Mouse (Mus musculus): ENCODE measurements around the gene Elmo1.

Elmo1 gene

DNA sequence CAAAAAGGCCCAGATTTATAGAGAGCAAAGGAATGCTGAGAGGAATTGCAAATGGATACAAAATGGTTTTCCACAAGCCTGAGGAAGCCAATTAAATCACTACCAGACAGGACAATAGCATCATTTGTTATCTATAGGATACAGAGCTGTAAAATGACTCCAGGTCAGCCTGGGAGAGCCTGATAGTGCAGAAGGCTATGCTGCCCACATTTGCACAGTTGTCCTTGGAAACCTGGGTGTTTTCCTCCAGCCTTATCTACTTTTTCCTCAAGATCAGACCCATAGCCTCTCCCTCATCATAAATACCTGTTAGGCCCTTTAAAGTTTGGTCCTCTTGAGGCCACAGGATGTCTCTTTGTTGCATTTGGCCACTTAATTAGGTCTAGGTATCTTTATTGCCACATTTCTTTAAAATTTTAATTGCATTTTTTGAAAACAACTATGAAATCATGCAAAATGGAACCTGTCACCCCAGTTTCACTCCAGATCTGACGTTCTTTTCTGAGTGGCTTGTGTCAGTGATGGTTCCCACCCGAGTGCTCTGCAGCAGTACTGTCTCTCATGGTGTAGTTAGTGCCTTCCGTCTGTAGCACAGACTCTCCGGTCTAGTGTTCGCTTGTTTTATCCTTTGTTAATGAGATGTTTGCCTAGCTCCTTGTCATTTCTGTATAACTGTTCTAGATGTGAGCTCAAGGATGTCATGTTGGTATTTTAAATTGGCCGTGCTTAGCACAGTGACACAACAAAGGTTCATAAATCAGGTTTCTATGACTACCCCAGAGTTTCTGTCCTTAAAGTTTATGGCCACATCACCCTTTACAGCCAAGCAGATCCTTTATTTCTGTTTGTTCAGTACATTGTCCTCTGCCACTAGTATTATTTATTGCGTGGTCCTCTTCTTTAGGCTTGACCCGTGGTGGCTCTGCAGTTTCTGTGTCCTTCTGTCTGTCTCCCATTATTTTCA, 167.4 kb downstream of the Elmo1 start:
- DNase-seq (ENCODE audit: low read depth, low spot score): no peak

DNA sequence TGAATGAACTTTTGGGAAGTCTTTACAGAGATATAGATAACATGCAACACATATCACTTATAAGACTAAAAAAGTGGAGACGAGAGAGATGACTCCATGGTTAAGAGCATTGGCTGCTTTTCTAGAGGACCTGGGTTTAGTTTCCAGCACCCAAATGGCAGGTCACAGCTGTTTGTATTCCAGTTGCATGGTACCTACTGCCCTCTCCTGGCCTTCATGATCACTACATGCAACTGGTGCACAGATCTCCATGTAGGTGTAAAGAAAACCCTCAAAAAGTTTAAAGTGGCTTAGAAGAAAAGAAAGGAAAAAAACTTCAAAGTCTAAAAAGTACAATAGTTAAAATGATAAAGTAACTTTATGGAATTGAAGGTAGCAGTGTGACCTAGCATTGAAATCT, 172.8 kb downstream of the Elmo1 start:
- DNase-seq (ENCODE audit: low read depth, low spot score): no peak

DNA sequence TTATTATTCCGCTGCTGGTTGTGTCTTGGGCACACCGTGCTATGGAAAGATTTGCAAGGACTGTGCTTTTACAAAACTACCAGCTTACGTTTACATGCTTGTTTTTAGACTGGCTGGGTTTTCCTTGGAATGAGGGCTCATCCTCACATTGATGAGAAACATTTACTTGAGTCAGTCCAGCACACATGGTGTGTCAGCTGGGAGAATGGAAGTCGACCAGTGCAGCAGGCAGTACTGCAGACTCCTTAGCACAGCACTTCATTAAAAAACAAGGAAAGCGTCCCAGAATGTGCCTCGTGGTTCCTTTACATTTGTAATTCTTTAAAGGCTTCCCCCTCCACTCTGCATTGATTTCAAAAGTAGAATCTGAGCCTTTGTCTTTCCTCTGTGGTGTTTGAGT, 179.8 kb downstream of the Elmo1 start:
- no peak for DNase-seq (ENCODE audit: low read depth, low spot score)

DNA sequence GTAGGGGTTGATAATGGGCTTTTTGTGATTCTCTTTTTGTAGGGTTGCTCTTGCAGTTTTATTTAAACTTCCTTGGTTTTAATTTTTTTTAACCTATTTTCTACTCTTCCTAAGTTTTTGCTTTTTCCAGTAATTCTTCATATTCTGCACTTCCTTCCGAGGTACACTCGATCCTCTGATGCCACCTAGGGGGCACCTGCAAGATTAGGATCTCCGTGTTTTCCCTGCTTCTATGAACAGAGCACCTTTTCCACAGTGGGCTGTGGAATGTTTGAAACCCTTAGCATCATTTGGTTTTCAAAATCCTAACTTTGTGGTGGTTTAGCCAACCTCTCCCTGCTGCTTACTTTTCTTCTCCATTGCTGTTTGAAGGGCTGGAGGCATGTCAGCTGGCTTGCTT, 181.4 kb downstream of the Elmo1 start:
- DNase-seq (ENCODE audit: low read depth, low spot score): peak; percentile 64

DNA sequence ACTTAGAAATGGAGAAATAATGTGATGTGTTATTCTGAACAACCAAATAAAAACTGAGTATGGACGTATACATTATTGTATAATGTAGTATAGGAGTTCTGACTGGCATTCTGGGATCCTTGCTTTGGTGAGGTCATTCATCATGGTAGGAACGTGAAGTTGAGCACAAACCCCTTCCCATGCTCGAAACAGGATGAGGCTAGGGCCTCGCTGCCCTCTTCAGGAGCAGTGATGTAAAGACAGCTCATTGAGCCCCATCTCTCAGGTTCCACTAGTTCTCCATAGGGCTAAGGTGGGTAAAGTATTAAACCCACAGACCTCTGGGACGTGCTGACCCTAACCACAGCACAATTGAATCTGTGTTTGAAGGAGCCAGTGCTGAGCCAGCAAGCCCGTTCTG, 182.2 kb downstream of the Elmo1 start:
- peak; percentile 46 for DNase-seq (ENCODE audit: low read depth, low spot score)

DNA sequence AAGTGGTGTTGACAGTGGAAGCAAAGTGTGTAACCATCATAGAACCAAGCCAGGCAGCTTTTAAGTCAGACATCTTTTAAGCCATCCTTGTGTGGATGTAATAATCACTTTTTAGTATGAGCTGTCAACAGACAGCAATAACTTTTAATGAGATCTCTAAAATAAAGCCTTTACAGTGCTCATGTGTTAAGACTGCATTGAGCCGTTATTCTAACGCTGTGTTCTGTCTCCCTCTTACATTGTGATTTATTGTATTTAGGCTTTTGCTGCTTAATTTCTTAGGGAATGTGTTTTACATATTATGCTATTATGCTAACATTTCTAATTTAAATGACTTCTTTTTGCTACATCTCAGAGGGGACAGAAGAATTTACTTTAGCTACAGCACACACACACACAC, 189.5 kb downstream of the Elmo1 start:
- DNase-seq (ENCODE audit: low read depth, low spot score): no peak

DNA sequence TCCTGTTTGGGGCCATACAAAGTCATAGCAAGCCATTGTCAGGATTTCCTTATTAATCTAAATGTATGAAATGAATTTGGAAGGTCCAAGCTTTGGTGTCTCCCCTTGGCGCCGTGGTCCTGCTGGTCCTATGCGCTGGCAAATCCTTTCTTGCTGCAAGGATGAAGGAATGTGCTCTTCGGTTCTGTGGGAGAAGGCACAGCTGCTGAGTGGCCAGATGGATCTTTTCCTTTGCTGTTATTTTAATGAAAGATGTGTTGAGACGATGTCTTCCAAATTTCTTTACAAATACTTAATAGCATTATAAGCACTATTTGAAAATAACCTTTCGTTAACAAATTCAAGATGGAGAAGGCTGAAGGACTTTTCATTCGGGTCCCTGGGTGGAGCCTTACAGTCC, 193.5 kb downstream of the Elmo1 start:
- no peak for DNase-seq (ENCODE audit: low read depth, low spot score)

DNA sequence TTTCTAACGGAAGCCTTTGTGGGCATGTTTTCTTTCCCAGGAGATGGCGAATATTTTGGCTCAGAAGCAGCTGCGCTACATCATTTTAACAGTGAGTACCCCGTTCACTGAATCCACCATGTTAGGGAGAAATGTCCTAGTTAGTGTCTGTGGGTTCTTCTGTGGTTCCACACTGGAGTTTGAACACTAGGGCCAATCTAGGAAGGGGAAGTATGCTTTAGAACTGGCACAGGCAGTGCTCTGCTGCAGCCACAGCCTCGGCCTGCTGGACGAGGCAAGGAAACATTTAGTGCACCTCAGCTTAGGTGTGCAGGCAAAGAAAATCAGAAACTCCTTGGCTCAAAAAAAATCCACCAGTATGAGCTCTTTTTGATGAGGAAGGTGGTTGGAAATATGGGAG, 196.3 kb downstream of the Elmo1 start:
- DNase-seq (ENCODE audit: low read depth, low spot score): no peak

DNA sequence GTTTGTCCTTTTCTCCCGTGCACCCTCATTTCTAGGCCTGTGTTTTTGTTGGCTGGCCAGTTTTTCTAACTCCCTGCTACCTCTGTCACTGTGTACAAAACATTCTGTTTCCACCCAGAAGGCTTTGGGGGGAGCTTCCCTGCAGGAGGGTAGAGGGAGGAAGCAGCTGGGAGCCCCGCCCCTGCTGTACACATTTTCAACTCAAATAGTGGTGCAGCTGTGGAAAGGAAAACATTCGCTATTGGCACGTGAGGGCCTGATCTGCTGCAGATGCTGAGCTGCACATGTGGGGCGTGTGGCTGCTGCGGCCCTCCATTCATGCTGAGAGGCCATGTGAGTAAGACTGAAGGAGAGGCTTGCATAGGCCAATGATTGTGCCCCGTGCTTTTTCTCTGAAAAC, 198.0 kb downstream of the Elmo1 start:
- no peak for DNase-seq (ENCODE audit: low read depth, low spot score)

DNA sequence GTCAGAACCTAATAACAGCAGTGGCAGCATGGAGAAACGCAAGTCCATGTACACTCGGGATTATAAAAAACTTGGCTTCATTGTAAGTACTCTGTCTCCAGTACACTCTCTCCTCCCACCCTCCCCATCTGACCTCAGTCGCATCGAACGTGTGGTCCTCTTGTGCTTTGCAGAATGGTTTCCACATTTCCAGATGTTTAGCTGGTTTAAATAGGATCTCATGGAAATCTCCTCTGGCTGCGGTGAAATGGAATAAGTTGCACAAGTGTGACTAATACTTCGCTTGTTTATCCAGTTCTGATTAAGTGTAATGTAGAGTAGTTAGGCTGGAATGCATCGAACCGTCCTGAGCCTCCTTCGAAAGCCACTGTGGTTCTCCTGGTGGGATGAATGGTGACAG, 200.0 kb downstream of the Elmo1 start:
- peak; percentile 90 for DNase-seq (ENCODE audit: low read depth, low spot score)

DNA sequence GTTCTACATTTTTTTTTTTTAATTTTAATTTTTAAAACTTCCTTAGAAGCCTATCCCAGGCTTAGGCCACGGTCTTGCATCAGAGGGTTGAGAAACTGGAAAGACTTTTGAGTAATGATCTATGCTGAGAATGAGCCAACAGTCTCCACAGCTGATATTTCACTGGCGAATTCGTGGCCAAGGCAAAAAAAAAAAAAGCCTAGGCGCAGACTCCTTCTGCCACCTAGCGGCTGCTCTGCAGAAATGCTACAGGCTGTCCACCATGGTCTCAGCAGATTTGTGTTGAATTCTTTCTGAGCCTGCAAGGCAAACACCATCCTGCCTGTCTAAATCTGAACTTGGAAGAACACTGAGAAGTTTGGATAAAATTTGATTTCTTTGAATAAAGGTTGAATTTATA, 202.0 kb downstream of the Elmo1 start:
- DNase-seq (ENCODE audit: low read depth, low spot score): peak; percentile 90

DNA sequence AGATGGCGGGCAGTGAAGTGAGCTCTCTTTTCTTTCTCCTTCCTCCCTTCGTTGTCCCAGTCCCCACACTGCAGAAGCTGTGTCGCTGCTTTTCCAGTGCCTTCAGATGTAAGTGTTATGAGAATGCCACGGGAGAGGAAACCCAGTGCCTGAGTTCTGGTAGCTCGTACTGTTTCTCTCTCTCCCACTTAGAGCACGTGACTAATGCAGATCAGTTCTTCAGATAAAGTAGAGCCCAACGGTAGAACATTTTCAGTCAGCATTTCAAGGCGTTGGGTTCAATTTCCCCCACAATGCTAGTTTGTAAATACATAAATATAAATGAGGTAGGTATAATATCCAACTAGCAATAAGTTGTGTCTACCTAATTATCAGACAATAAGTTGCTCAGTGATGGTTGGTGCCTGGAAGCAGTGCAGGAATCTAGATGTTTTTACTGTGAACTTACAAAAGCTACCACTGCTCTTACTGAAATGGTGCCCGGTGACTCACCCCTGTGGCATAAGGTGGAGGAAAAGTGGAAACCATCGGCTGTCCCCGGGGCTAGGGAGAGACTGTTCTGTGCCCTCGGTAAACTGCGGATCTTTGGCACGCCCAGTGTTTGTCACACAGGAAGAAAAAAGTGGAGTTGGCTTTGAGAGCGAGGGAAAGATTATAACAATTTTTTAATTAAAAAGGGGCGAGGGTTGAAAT, 205.0 kb downstream of the Elmo1 start:
- DNase-seq (ENCODE audit: low read depth, low spot score): peak; percentile 71

DNA sequence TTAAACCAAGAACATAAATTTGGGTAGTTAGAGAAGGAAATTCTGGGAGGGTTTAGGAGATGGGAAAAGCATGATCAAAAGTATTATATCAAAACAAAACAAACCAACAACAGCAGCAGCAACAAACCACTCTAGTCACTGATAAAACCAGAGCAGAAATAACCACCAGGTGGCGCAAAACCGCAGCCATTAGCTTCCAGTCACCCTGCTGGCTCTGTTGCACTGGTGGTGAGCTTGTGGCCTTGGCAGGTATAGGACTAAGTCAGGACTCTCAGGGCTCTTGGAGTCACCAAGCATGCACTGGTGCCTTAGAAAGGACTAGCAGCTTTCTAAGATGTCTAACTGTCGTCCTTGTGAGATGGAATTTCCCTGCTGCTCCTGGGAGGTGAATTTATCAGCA, 207.4 kb downstream of the Elmo1 start:
- peak; percentile 85 for DNase-seq (ENCODE audit: low read depth, low spot score)

DNA sequence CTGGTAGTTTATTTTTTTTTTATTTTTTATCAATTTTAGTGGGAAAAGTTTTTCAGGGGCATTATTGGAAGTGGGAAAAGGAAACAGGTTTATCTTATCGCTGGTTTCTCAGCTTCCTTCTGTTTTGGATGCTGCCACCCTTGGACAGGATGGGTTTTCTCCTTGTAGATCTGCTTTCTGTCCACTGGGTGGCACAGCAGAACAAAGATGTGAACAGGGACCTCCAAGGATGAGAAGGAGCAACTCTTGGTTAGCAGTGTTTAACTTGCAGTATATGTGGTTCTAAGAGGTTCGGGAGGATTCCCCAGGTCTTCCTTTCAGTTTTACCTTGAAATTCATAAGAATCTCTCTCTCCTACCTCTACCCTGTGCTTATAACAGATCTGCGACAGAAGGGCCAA, 209.0 kb downstream of the Elmo1 start:
- DNase-seq (ENCODE audit: low read depth, low spot score): peak; percentile 72

DNA sequence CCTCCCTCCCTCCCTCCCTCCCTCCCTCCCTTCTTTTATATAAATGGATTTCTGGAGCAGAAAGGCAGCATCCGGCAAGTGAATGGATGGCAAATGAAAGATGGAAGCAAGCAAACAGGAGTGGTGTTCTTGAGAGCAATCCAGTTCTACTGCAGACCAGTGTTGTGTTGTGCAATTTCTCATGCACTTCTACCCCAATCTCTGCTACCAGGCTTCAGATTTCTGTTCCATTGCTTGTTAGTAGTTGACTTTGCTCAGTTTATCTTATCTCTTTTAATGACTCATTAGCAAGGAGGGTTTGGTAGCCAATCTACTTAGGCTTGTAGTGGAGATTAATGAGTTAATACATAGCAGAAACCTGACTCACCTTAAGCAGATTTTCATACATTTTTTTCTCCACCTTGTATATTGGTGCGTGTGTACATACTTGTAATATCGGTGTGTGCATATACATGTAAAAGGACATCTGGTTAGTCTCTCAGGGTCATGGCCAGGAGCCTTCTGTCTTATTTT, 209.7 kb downstream of the Elmo1 start:
- no peak for DNase-seq (ENCODE audit: low read depth, low spot score)

DNA sequence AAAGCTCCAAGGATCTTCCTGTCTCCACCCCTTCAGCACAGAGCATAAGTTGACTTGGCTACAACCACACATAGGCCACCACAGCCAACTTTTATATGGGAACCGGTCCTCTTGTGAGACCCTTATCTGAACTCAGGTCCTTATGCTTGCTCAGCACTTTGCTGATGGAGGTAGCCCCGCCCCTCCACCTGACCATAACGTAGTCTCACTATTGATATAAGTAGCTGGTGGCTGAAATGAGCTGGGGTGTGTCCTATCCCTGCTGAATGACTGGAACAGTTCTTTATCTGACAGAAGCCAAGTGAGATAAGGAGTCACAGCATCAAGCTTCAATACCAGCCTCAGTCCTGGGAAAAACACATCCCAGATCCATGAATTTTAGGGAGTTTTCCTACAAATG, 210.2 kb downstream of the Elmo1 start:
- DNase-seq (ENCODE audit: low read depth, low spot score): no peak

DNA sequence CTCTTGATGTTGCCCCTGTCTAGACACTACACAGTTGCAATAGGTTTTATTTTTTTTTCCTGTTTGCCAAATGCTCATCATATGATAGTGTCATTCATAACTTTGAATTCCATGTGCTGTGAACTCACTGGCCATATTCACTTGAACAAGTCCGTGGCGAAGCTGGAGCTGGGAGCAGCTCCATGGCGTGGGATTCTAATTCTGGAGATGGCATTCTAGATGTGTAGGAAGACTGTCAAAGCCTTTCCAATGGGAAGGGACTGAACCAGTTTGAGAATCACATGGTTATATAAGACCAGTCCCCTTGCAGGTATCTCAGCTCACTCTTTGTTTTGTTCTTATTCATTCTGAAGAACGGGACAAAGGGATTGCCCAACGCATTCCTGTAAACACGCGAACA, 211.4 kb downstream of the Elmo1 start:
- DNase-seq (ENCODE audit: low read depth, low spot score): no peak

DNA sequence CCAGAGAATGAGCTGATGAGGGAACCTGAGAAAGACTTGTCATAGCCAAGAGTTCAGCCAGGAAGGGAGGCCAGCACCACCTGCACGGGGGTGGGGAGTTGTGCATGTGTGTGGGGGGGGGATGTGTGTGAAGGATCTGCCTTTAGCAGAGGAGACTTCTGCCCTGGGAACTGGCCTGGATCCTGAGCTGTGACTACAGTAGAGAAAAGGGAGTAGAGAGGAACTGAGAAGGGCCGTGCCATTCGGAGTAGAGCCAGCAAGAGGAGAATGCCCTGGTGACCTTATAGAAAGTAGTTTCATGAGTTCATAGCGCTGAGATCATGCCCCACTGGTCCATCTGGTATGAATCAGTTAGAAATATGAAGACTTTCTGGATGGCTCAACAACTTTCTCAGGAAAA, 215.2 kb downstream of the Elmo1 start:
- peak; percentile 63 for DNase-seq (ENCODE audit: low read depth, low spot score)

DNA sequence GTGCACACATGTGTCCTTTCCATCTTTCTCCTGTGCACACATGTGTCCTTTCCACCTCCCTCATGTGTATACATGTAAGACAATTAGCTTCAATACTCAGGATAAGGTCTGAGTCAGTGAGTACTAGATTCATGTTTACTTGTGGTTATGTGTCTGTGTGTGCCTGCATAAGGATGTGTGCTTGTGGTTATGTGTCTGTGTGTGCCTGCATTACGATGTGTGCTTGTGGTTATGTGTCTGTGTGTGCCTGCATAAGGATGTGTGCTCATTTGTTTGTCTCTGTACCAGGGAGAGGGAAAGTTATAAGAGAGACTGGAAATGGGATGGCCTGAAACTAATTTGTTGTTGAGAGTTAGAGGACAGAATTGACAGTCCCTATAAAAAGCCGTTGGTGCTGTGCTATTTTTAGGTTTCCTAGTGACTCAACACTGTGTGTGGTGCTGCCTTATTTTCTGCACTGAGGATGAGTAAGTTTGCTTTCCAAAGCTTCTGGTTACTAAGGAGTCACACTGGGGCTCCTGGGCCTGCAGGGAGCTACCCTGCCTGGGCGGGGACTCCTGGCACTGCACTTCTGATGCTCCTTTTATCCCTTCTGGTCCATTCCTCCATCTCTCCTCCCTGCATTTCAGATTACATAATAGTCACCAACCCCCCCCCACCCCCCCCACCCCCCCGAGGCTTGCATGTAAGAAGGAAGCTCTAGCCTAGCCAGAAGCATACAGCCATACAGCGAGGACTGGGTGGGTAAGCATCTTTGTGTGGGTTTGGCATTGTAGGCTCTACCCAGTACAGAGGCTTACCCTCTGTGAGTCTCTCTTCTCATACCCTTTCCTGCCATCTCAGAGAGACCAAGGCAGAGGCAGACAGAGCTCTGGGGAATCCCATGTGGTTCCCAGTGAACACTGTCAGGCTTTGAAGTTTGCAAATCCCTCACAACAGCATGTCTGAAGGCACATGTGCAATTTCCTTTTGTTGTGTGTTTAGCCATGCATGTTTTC, 216.1 kb downstream of the Elmo1 start:
- DNase-seq (ENCODE audit: low read depth, low spot score): peak; percentile 85

DNA sequence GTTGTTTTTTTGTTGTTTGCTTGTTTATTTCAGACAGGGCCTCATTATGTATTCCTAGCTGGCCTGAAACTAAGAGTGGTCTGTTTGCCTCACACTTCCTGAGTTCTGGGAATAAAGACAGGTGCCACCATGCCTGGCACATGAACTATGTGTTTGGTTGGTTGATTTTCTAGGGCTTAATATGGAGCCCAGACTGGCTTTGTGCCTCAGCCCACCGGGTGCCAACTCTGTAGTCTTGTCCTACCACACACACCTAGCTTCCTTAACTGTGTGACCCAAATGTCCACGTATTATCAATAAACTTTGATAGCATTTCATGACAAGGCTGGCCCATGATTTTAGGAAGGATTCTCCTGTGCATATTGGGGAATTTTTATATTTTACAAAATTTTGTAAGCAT, 217.0 kb downstream of the Elmo1 start:
- no peak for DNase-seq (ENCODE audit: low read depth, low spot score)

DNA sequence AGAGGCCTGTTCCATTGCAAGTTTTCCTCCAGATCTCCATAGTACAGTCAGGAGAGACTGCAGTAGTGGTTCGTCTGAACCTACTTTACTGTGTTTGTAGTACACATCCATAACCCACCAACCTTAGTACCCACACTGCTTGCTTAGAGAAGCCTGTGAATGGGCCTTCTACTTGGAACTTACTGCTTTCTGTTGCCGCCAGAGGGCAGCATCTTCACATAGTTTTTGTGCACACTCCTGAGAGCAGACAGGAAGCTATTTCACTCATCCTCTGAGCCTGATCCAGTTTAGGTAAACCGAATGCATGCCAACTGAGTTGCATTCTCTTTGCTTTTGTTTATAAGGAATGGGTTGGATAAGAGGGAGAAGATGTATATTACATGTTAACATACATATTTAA, 221.2 kb downstream of the Elmo1 start:
- DNase-seq (ENCODE audit: low read depth, low spot score): peak; percentile 89

DNA sequence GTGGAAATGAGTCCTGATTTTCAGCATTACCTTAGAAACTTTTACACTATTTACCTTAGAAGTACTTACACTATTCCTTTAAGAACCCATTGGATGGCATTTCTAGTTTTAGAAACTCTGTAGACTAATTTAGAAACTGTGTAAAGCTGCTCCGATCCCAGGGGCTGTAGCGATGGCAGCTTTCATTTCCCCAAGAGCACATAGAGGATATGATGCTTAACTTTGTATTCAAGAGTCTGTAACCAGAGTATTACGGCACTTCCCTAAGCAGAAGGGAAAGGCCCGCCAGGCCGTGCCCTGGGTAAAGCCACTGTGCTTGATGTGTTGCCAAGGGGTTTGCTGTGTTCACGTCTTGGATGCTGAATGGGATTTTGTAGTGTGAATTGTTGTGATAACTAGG, 222.9 kb downstream of the Elmo1 start:
- DNase-seq (ENCODE audit: low read depth, low spot score): no peak

Measured in 3T3-L1 (cell line).